Mouse (Mus musculus) forebrain, embryonic 12.5 days (tissue): Measurements from ENCODE around the gene Mier2. TPM values are rescaled to one million over a fixed set of nuclear protein-coding genes. Genes with fewer than 3 reads are reported as not detected.

Experiments used
- ATAC-seq: fragments of 200-750 bp; cut with Nextera tagmentation; 2 replicates; pipeline ENCODE4 v1.8.0; 2017; ENCODE audit warnings: moderate TSS enrichment; ENCODE audit not compliant: low FRiP score
- H3K27ac ChIP-seq: fragments of 300-500 bp; sonication (generic); 2 replicates; pipeline ENCODE4 v1.5.1; 2016; ENCODE audit warnings: mild to moderate bottlenecking
- H3K27me3 ChIP-seq: fragments of 300-500 bp; sonication (generic); 2 replicates; pipeline ENCODE4 v1.6.1; 2016; ENCODE audit warnings: mild to moderate bottlenecking
- H3K36me3 ChIP-seq: fragments of 300-500 bp; sonication (generic); replicated peaks from 2 replicates; pipeline ENCODE4 v1.6.1; 2016; ENCODE audit warnings: mild to moderate bottlenecking
- H3K4me1 ChIP-seq: fragments of 300-500 bp; sonication (generic); 2 replicates; pipeline ENCODE4 v1.6.1; 2016
- H3K4me2 ChIP-seq: fragments of 300-500 bp; sonication (generic); 2 replicates; pipeline ENCODE4 v1.6.1; 2016; ENCODE audit warnings: mild to moderate bottlenecking, moderate library complexity
- H3K4me3 ChIP-seq: fragments of 300-500 bp; sonication (generic); replicated peaks from 2 replicates; pipeline ENCODE4 v1.5.1; 2016; ENCODE audit warnings: mild to moderate bottlenecking
- H3K9ac ChIP-seq: fragments of 300-500 bp; sonication (generic); 2 replicates; pipeline ENCODE4 v1.6.1; 2016; ENCODE audit warnings: mild to moderate bottlenecking
- H3K9me3 ChIP-seq: fragments of 300-500 bp; sonication (generic); 2 replicates; pipeline ENCODE4 v1.6.1; 2016
- WGBS: fragments of 180-500 bp; shearing (Covaris S2); methylation state at CpG from one replicate; pipeline ENCODE4 v1.1.7; 2016; 5-methylcytosine and 5-hydroxymethylcytosine counted together
- microRNA-seq: library from miRNA; unstranded; fragments of <30 nt; microRNA quantifications from one replicate; pipeline ENCODE4, GENCODE M21; 2017
- polyA plus RNA-seq: library from polyadenylated mRNA; unstranded; fragments of >200 nt; fragmentation: Nextera tagmentation; extraction: Ambion mirVana; gene quantifications from 2 replicates; pipeline ENCODE4 v1.2.1, GENCODE M21; 2016

Gene Mier2
- polyA plus RNA-seq, 1 experiment from 2014 or later = 69.0 TPM

GRCm38 (mm10) chr10:79526661-79527452 is 28.1 kb downstream of the Mier2 start:
- ATAC-seq = no peak
- Histone ChIP-seq H3K4me2 (no peak overlapping the region), H3K27me3 (no peaks in the 10 kb centered on the region), H3K27ac (no peak overlapping the region), H3K4me1 (no peaks in the 10 kb centered on the region), H3K4me3 (no peak overlapping the region), H3K9me3 (no peaks in the 10 kb centered on the region), H3K36me3 (0 out of 2 replicates have a peak, but pooled peaks cover 4% of the 10 kb centered on the region), H3K9ac (no peak overlapping the region)
- WGBS = 95% methylated on average over 12 of the region's 12 CpGs

- 92% methylated on average over 8 of the region's 8 CpGs for WGBS
- H3K9me3 ChIP-seq = no peaks in the 10 kb centered on the region
- H3K4me2 ChIP-seq = no peak overlapping the region
- 0 out of 2 replicates have a peak, but pooled peaks cover 4% of the 10 kb centered on the region for H3K36me3 ChIP-seq
- H3K4me3 ChIP-seq = no peak overlapping the region
- no peak overlapping the region for H3K27ac ChIP-seq
- H3K4me1 ChIP-seq = no peaks in the 10 kb centered on the region
- no peaks in the 10 kb centered on the region for H3K27me3 ChIP-seq
- H3K9ac ChIP-seq = no peak overlapping the region
- no peak for ATAC-seq
These were observed 29.3 kb downstream of the Mier2 start for GRCm38 (mm10) chr10:79525456-79526325.

GRCm38 (mm10) chr10:79524433-79524832 is 30.6 kb downstream of the Mier2 start:
- H3K4me1 ChIP-seq = no peaks in the 10 kb centered on the region
- 76% methylated on average over 1 of the region's 1 CpGs for WGBS

GRCm38 (mm10) chr10:79506709-79507108 is 48.3 kb downstream of the Mier2 start:
- H3K27me3 ChIP-seq = no peaks in the 10 kb centered on the region
- no peak for ATAC-seq
- WGBS = 85% methylated on average over 2 of the region's 2 CpGs
- H3K4me3 ChIP-seq = no peak overlapping the region
- H3K4me2 ChIP-seq = no peak overlapping the region
- H3K36me3 ChIP-seq = no peaks in the 10 kb centered on the region
- H3K9me3 ChIP-seq = no peaks in the 10 kb centered on the region
- no peak overlapping the region for H3K9ac ChIP-seq
- no peaks in the 10 kb centered on the region for H3K4me1 ChIP-seq
- H3K27ac ChIP-seq = no peak overlapping the region

More at GRCm38 (mm10) chr10:79524433-79524832, 30.6 kb downstream of the Mier2 start:
- Histone ChIP-seq H3K9ac (no peak overlapping the region), H3K27ac (no peak overlapping the region), H3K36me3 (0 out of 2 replicates have a peak, but pooled peaks cover 4% of the 10 kb centered on the region), H3K4me3 (no peak overlapping the region), H3K27me3 (no peaks in the 10 kb centered on the region), H3K4me2 (no peak overlapping the region), H3K9me3 (no peaks in the 10 kb centered on the region)
- ATAC-seq = no peak

GRCm38 (mm10) chr10:79502830-79503644 is 52.0 kb downstream of the Mier2 start:
- no peaks in the 10 kb centered on the region for H3K4me1 ChIP-seq
- H3K9me3 ChIP-seq = no peaks in the 10 kb centered on the region
- no peak overlapping the region for H3K9ac ChIP-seq
- H3K27ac ChIP-seq = no peak overlapping the region
- ATAC-seq = no peak
- H3K4me3 ChIP-seq = no peak overlapping the region
- H3K36me3 ChIP-seq = no peaks in the 10 kb centered on the region
- WGBS = 71% methylated on average over 6 of the region's 6 CpGs
- H3K4me2 ChIP-seq = no peak overlapping the region
- H3K27me3 ChIP-seq = no peaks in the 10 kb centered on the region

- Histone ChIP-seq H3K4me2 (no peak overlapping the region), H3K9me3 (no peaks in the 10 kb centered on the region), H3K9ac (no peak overlapping the region), H3K4me1 (no peaks in the 10 kb centered on the region), H3K27me3 (no peaks in the 10 kb centered on the region), H3K27ac (no peak overlapping the region), H3K4me3 (no peak overlapping the region), H3K36me3 (no peaks in the 10 kb centered on the region)
- ATAC-seq = no peak
- whole genome bisulfite sequencing = 42% methylated on average over 2 of the region's 2 CpGs
These were observed 58.2 kb downstream of the Mier2 start for GRCm38 (mm10) chr10:79496701-79497288.

- Histone ChIP-seq H3K4me3 (no peak overlapping the region), H3K27me3 (no peaks in the 10 kb centered on the region)
These were observed 59.1 kb downstream of the Mier2 start for GRCm38 (mm10) chr10:79495886-79496285.

More at GRCm38 (mm10) chr10:79495886-79496285, 59.1 kb downstream of the Mier2 start:
- no peaks in the 10 kb centered on the region for H3K36me3 ChIP-seq
- no peak overlapping the region for H3K27ac ChIP-seq
- H3K4me1 ChIP-seq = no peaks in the 10 kb centered on the region
- WGBS = 56% methylated on average over 3 of the region's 3 CpGs
- ATAC-seq = no peak
- no peak overlapping the region for H3K9ac ChIP-seq
- no peak overlapping the region for H3K4me2 ChIP-seq
- H3K9me3 ChIP-seq = no peaks in the 10 kb centered on the region

Small RNA genes within 50 kb of the gene (microRNA-seq; reads per million reads assigned to microRNA genes)
- not detected for gene Mir6909

Other genes with a start within 250 kb of the Mier2 start
- gene Vmn2r82, start 198.7 kb downstream of the Mier2 start, polyA plus RNA-seq = not detected in 2 replicates
- gene Vmn2r83, start 86.5 kb downstream of the Mier2 start, polyA plus RNA-seq = not detected in 2 replicates
- gene Plpp2, start 21.4 kb downstream of the Mier2 start, polyA plus RNA-seq = 9.2 and 10.6 TPM in 2 replicates
- not detected in 2 replicates for gene Theg, start 32.1 kb upstream of the Mier2 start, polyA plus RNA-seq
- gene C2cd4c, start 58.8 kb upstream of the Mier2 start, polyA plus RNA-seq = 0.05 TPM in 1 of 2 replicates, not detected in the other
- gene Shc2, start 82.7 kb upstream of the Mier2 start, polyA plus RNA-seq = 11.9 and 12.7 TPM in 2 replicates
- not detected in 2 replicates for gene Odf3l2, start 90.5 kb upstream of the Mier2 start, polyA plus RNA-seq
- gene Madcam1, start 109.4 kb upstream of the Mier2 start, polyA plus RNA-seq = 0.99 and 1.0 TPM in 2 replicates
- 61.0 and 62.5 TPM in 2 replicates for gene Tpgs1, start 114.2 kb upstream of the Mier2 start, polyA plus RNA-seq
- gene Cdc34, start 127.0 kb upstream of the Mier2 start, polyA plus RNA-seq = 129 and 141 TPM in 2 replicates
- 1.1 and 1.6 TPM in 2 replicates for gene Gzmm, start 133.8 kb upstream of the Mier2 start, polyA plus RNA-seq
- 474 and 500 TPM in 2 replicates for gene Bsg, start 149.3 kb upstream of the Mier2 start, polyA plus RNA-seq
- gene Hcn2, start 161.4 kb upstream of the Mier2 start, polyA plus RNA-seq = 0.11 and 0.18 TPM in 2 replicates
- gene Polrmt, start 191.4 kb upstream of the Mier2 start, polyA plus RNA-seq = 43.7 and 47.6 TPM in 2 replicates
- gene Fgf22, start 199.9 kb upstream of the Mier2 start, polyA plus RNA-seq = 0.47 and 0.68 TPM in 2 replicates
- 96.8 and 103 TPM in 2 replicates for gene Rnf126, start 211.8 kb upstream of the Mier2 start, polyA plus RNA-seq
- 0.55 and 1.0 TPM in 2 replicates for gene Fstl3, start 222.1 kb upstream of the Mier2 start, polyA plus RNA-seq
- gene Prss57, start 235.8 kb upstream of the Mier2 start, polyA plus RNA-seq = 0.09 TPM in 1 of 2 replicates, not detected in the other
- 184 and 194 TPM in 2 replicates for gene Palm, start 238.4 kb upstream of the Mier2 start, polyA plus RNA-seq